Mouse (Mus musculus): ENCODE measurements around the gene Tmem39a. TPM values are rescaled to one million over a fixed set of nuclear protein-coding genes. Genes with fewer than 3 reads are reported as not detected.

Gene Tmem39a
- total and polyA plus RNA-seq, 3 experiments = 52.3 to 137 (median 61.9) TPM

DNA sequence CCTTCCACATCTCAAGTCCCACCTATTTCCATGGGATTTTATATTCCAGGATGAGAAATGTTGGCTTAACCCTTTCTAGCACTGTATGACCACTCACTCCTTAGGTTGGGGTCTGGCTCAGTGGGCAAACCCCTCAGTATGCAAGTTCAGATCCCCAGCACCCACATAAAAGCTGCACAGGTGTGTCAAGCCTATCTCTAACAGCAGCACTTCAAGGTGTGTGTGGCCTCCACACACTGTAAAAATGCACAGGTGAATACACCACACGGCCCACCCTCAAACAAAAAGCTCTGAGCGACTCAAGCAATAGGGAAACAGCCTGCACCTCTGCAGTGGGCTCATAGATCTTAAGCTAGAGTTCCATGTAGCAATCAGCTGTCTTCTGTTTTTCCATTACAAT lies 37.6 kb downstream of the Tmem39a start:
- DNase-seq (ENCODE audit: extremely low read depth) = no peak
- dilution Hi-C loops (cut with MboI; ENCODE audit: extremely low pct_ligation_motif_present, extremely low pct_unique_long_range_greater_than_20kb, low sequenced_read_pairs) = no loop called here
- Histone ChIP-seq H3K4me1 (ENCODE audit: control insufficient read depth in 1 of 2, insufficient read depth in 2 of 2) (no peaks in the 10 kb centered on the region), H3K79me2 (replicated peaks; ENCODE audit: control insufficient read depth, extremely low read depth, insufficient read depth, poor library complexity, severe bottlenecking) (no peaks in the 10 kb centered on the region), H3K9me3 (replicated peaks; ENCODE audit: low read length) (no peaks in the 10 kb centered on the region), H3K4me3 (replicated peaks in 1 of 3; ENCODE audit: low read depth in 2 of 3, low read length in 2 of 3, poor library complexity in 1 of 3) (no peak overlapping the region), H3K36me3 (replicated peaks in 1 of 2; ENCODE audit: control insufficient read depth in 1 of 2, insufficient read depth in 1 of 2, low read length in 1 of 2) (peaks cover 14 to 35% of the 10 kb centered on the region in 2 experiments), H3K9ac (ENCODE audit: insufficient read depth, low read depth) (no peak overlapping the region), H3K27ac (ENCODE audit: insufficient read depth, low read depth) (no peak overlapping the region), H3K4me2 (ENCODE audit: insufficient read depth, low read depth, poor library complexity, severe bottlenecking) (no peak overlapping the region), H3K27me3 (replicated peaks) (no peaks in the 10 kb centered on the region)
- no peak for TF ChIP-seq JUN (IDR thresholded peaks at IDR 0.05; ENCODE audit: insufficient read depth, low read depth, low read length)
- TF ChIP-seq USF1 (IDR thresholded peaks at IDR 0.05; ENCODE audit: low read depth, low read length) = no peak
- TF ChIP-seq SIN3A (IDR thresholded peaks at IDR 0.05; ENCODE audit: low read length) = no peak
- no peak for TF ChIP-seq CHD2 (IDR thresholded peaks at IDR 0.05; ENCODE audit: low read length)
- TF ChIP-seq GABPA (IDR thresholded peaks at IDR 0.05; ENCODE audit: insufficient replicate concordance, low read depth, low read length) = no peak
- TF ChIP-seq KAT2A (IDR thresholded peaks at IDR 0.05; ENCODE audit: insufficient replicate concordance, low read length) = no peak
- TF ChIP-seq USF2 (conservative IDR thresholded peaks at IDR 0.05; ENCODE audit: low read depth, low read length) = no peak
- no peak for TF ChIP-seq CTCF (conservative IDR thresholded peaks at IDR 0.05 in 1 of 2, IDR thresholded peaks at IDR 0.05 in 1 of 2; ENCODE audit: low read depth in 2 of 2, low read length in 2 of 2)
- TF ChIP-seq NELFE (IDR thresholded peaks at IDR 0.05; ENCODE audit: low read depth, low read length) = no peak
- no peak for TF ChIP-seq MAFK (IDR thresholded peaks at IDR 0.05; ENCODE audit: insufficient replicate concordance, low read length)
- no peak for TF ChIP-seq RAD21 (IDR thresholded peaks at IDR 0.05; ENCODE audit: low read depth, low read length)
- in situ Hi-C loops (cut with MboI; ENCODE audit: low pct_ligation_motif_present, low pct_unique_long_range_greater_than_20kb, low sequenced_read_pairs) = no loop called here

DNA sequence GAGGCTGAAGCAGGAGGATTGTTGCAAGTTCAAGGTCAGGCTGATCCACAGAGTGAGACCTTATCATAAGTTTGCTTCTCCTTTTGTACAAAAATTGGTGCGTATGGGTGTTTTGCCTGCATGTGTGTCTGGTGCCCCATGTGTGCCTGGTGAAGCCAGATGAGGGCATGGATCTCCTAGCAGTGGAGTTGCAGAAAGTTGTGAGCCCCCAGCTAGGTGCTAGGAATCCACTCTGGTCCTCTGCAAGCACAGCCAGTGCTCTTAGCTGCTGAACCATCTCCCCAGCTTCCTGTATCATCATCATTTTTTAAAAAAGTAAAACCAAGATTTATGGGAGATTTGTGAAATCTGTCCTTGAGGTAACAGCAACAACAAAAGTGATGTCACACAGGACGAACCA lies 38.2 kb downstream of the Tmem39a start:
- dilution Hi-C loops (cut with MboI; ENCODE audit: extremely low pct_ligation_motif_present, extremely low pct_unique_long_range_greater_than_20kb, low sequenced_read_pairs) = no loop called here

More for the DNA sequence above, 38.2 kb downstream of the Tmem39a start:
- Histone ChIP-seq H3K9ac (ENCODE audit: insufficient read depth, low read depth) (no peak overlapping the region), H3K4me1 (ENCODE audit: control insufficient read depth in 1 of 2, insufficient read depth in 2 of 2) (no peaks in the 10 kb centered on the region), H3K79me2 (replicated peaks; ENCODE audit: control insufficient read depth, extremely low read depth, insufficient read depth, poor library complexity, severe bottlenecking) (no peaks in the 10 kb centered on the region), H3K9me3 (replicated peaks; ENCODE audit: low read length) (no peaks in the 10 kb centered on the region), H3K4me3 (replicated peaks in 1 of 3; ENCODE audit: low read depth in 2 of 3, low read length in 2 of 3, poor library complexity in 1 of 3) (no peak overlapping the region), H3K27ac (ENCODE audit: insufficient read depth, low read depth) (no peak overlapping the region), H3K36me3 (replicated peaks in 1 of 2; ENCODE audit: control insufficient read depth in 1 of 2, insufficient read depth in 1 of 2, low read length in 1 of 2) (peaks cover 9 to 29% of the 10 kb centered on the region in 2 experiments), H3K27me3 (replicated peaks) (no peaks in the 10 kb centered on the region), H3K4me2 (ENCODE audit: insufficient read depth, low read depth, poor library complexity, severe bottlenecking) (no peak overlapping the region)
- TF ChIP-seq POLR2AphosphoS2 (IDR thresholded peaks at IDR 0.05; ENCODE audit: low read depth, low read length) (no peak), MAX (IDR thresholded peaks at IDR 0.05; ENCODE audit: low read length) (no peak), MXI1 (IDR thresholded peaks at IDR 0.05; ENCODE audit: low read depth, low read length) (no peak), NELFE (IDR thresholded peaks at IDR 0.05; ENCODE audit: low read depth, low read length) (no peak), MAZ (IDR thresholded peaks at IDR 0.05; ENCODE audit: low read depth, low read length) (no peak), PAX5 (IDR thresholded peaks at IDR 0.05; ENCODE audit: low read length) (no peak), E2F4 (IDR thresholded peaks at IDR 0.05; ENCODE audit: insufficient replicate concordance, low read depth, low read length) (no peak), GABPA (IDR thresholded peaks at IDR 0.05; ENCODE audit: insufficient replicate concordance, low read depth, low read length) (no peak), SIN3A (IDR thresholded peaks at IDR 0.05; ENCODE audit: low read length) (no peak), EP300 (IDR thresholded peaks at IDR 0.05; ENCODE audit: low read length) (no peak), UBTF (IDR thresholded peaks at IDR 0.05; ENCODE audit: low read depth, low read length) (no peak), JUN (IDR thresholded peaks at IDR 0.05; ENCODE audit: insufficient read depth, low read depth, low read length) (no peak), TCF12 (IDR thresholded peaks at IDR 0.05; ENCODE audit: low read depth, low read length) (no peak), CHD1 (IDR thresholded peaks at IDR 0.05; ENCODE audit: low read depth, low read length) (no peak), SMC3 (IDR thresholded peaks at IDR 0.05; ENCODE audit: low read depth, low read length) (no peak), JUND (conservative IDR thresholded peaks at IDR 0.05; ENCODE audit: low read depth, low read length) (no peak), CTCF (conservative IDR thresholded peaks at IDR 0.05 in 1 of 2, IDR thresholded peaks at IDR 0.05 in 1 of 2; ENCODE audit: low read depth in 2 of 2, low read length in 2 of 2) (no peak)
- DNase-seq (ENCODE audit: extremely low read depth) = no peak
- in situ Hi-C loops (cut with MboI; ENCODE audit: low pct_ligation_motif_present, low pct_unique_long_range_greater_than_20kb, low sequenced_read_pairs) = no loop called here
